Comparison of ENCODE assay signal across 9 mouse cellular contexts in genomic region chr17:63720883-63721282, GRCm38 (mm10).
DNase-seq lines count a peak whose midpoint lies in the region; ATAC-seq and TF ChIP-seq lines count a peak whose summit lies in the region.
"Had no signal": no experiment of that assay in that cellular context is flagged by ENCODE, and none has a peak within 500 bp of the region (broad histone marks: within the 10 kb centered on the region; RNA-seq: fewer than 3 reads in every experiment).

No protein-coding gene starts in this region.

- WGBS in hindbrain, postnatal 0 days: 37% methylated on average over 4 of the region's 4 CpGs
- 39% methylated on average over 4 of the region's 4 CpGs for WGBS in hindbrain, embryonic 12.5 days
- WGBS in stomach, embryonic 14.5 days: 33% methylated on average over 4 of the region's 4 CpGs

- H3K4me2 ChIP-seq in hindbrain, postnatal 0 days (ENCODE audit: low read depth, low read length): no peak overlapping the region
- H3K4me2 ChIP-seq in hindbrain, embryonic 12.5 days (replicated peaks): no peak overlapping the region
- H3K4me2 ChIP-seq in stomach, embryonic 14.5 days (replicated peaks; ENCODE audit: low read depth, low read length): no peak overlapping the region

- H3K36me3 ChIP-seq in hindbrain, postnatal 0 days (ENCODE audit: insufficient read depth, low read length): no peaks in the 10 kb centered on the region
- no peaks in the 10 kb centered on the region for H3K36me3 ChIP-seq in hindbrain, embryonic 12.5 days
- H3K36me3 ChIP-seq in stomach, embryonic 14.5 days (ENCODE audit: control insufficient read depth, insufficient read depth, low read length): no peaks in the 10 kb centered on the region

- no peaks in the 10 kb centered on the region for H3K27me3 ChIP-seq in hindbrain, postnatal 0 days (ENCODE audit: insufficient read depth, low read length)
- H3K27me3 ChIP-seq in hindbrain, embryonic 12.5 days: no peaks in the 10 kb centered on the region
- no peaks in the 10 kb centered on the region for H3K27me3 ChIP-seq in stomach, embryonic 14.5 days (ENCODE audit: control insufficient read depth, insufficient read depth, low read length)

- H3K4me3 ChIP-seq in hindbrain, postnatal 0 days (ENCODE audit: low read length): no peak overlapping the region
- no peak overlapping the region for H3K4me3 ChIP-seq in hindbrain, embryonic 12.5 days
- H3K4me3 ChIP-seq in stomach, embryonic 14.5 days (ENCODE audit: low read depth, low read length): no peak overlapping the region
- H3K4me3 ChIP-seq: myocyte had no signal

- peak; percentile 64 for TF ChIP-seq CTCF in hindbrain, postnatal 0 days (IDR thresholded peaks at IDR 0.05; ENCODE audit: low read depth)

- H3K27ac ChIP-seq in hindbrain, postnatal 0 days: no peak overlapping the region
- H3K27ac ChIP-seq in hindbrain, embryonic 12.5 days: no peak overlapping the region
- no peak overlapping the region for H3K27ac ChIP-seq in stomach, embryonic 14.5 days (ENCODE audit: low read length)

- DNase-seq in adrenal gland, postnatal 14 days: peak; percentile 43
- no peak for DNase-seq in adrenal gland, postnatal 4 days (ENCODE audit: low spot score in 2 of 2)
- peak; percentile 47 for DNase-seq in hindbrain, postnatal 0 days (ENCODE audit: low spot score)
- peak; percentile 9 for DNase-seq in right cerebral cortex, adult 18-20 months
- DNase-seq in right cerebral cortex, adult 2 months (ENCODE audit: low spot score in 2 of 2): no peak
- no peak for DNase-seq in gastrocnemius, adult 18-20 months (ENCODE audit: low spot score)

- H3K9ac ChIP-seq in hindbrain, postnatal 0 days (replicated peaks; ENCODE audit: low read length): no peak overlapping the region
- H3K9ac ChIP-seq in hindbrain, embryonic 12.5 days: no peak overlapping the region
- H3K9ac ChIP-seq in stomach, embryonic 14.5 days (replicated peaks; ENCODE audit: low read depth, low read length): no peak overlapping the region

- ATAC-seq in hindbrain, postnatal 0 days: peak; percentile 58; the same call in 1 of the 2 replicates
- ATAC-seq in hindbrain, embryonic 12.5 days (ENCODE audit: low FRiP score): no peak; the same call in 1 of the 2 replicates
- 0 out of 2 replicates have a peak, but pooled peaks have one; percentile 18 for ATAC-seq in stomach, embryonic 14.5 days (ENCODE audit: insufficient number of reproducible peaks, insufficient read depth, low FRiP score, low read depth)

- no peaks in the 10 kb centered on the region for H3K4me1 ChIP-seq in hindbrain, postnatal 0 days (ENCODE audit: insufficient read depth, low read length)
- H3K4me1 ChIP-seq in hindbrain, embryonic 12.5 days: peaks cover 11% of the 10 kb centered on the region; the same call in 1 of the 2 replicates
- H3K4me1 ChIP-seq in stomach, embryonic 14.5 days (ENCODE audit: control insufficient read depth, insufficient read depth, low read length): no peaks in the 10 kb centered on the region

- no peaks in the 10 kb centered on the region for H3K9me3 ChIP-seq in hindbrain, postnatal 0 days (ENCODE audit: low read length)
- no peaks in the 10 kb centered on the region for H3K9me3 ChIP-seq in hindbrain, embryonic 12.5 days (replicated peaks)
- no peaks in the 10 kb centered on the region for H3K9me3 ChIP-seq in stomach, embryonic 14.5 days (ENCODE audit: control insufficient read depth, low read depth, low read length)

Comparison
In these comparisons a context has a peak if more than half of its experiments do, and no peak if none do; other contexts are left out.
1. DNase-seq: peak in adrenal gland, postnatal 14 days (single experiment), hindbrain, postnatal 0 days (single experiment) and right cerebral cortex, adult 18-20 months (single experiment); none in adrenal gland, postnatal 4 days (0 of 2), right cerebral cortex, adult 2 months (0 of 2) and gastrocnemius, adult 18-20 months (single experiment).